Mouse (Mus musculus): ENCODE data around the gene Gins1. TPM values are rescaled to one million over a fixed set of nuclear protein-coding genes. Genes with fewer than 3 reads are reported as not detected.

Gene Gins1
- polyA plus RNA-seq, 1 experiment from 2014 or later: 28.0 TPM

- Histone ChIP-seq H3K4me2 (replicated peaks) (no peak overlapping the region), H3K36me3 (peaks cover 17% of the 10 kb centered on the region; the same call in 1 of the 2 replicates), H3K9me3 (replicated peaks) (no peaks in the 10 kb centered on the region), H3K27me3 (no peaks in the 10 kb centered on the region), H3K27ac (replicated peaks) (no peak overlapping the region), H3K4me3 (replicated peaks) (no peak overlapping the region), H3K4me1 (0 out of 2 replicates have a peak, but pooled peaks cover 3% of the 10 kb centered on the region), H3K9ac (no peak overlapping the region)
- no peak for ATAC-seq (ENCODE audit: insufficient number of reproducible peaks, low FRiP score, low TSS enrichment, low read depth)
- WGBS: 80% methylated on average over 4 of the region's 4 CpGs
Observed at GRCm38 (mm10) chr2:150914781-150915515, 9.7 kb downstream of the Gins1 start.

- H3K27ac ChIP-seq (replicated peaks): no peak overlapping the region
- 81% methylated on average over 5 of the region's 5 CpGs for WGBS
- peaks cover 17% of the 10 kb centered on the region; the same call in 1 of the 2 replicates for H3K36me3 ChIP-seq
- H3K27me3 ChIP-seq: no peaks in the 10 kb centered on the region
- no peak overlapping the region for H3K4me3 ChIP-seq (replicated peaks)
- no peaks in the 10 kb centered on the region for H3K4me1 ChIP-seq
- no peak overlapping the region for H3K4me2 ChIP-seq (replicated peaks)
- H3K9ac ChIP-seq: no peak overlapping the region
- ATAC-seq (ENCODE audit: insufficient number of reproducible peaks, low FRiP score, low TSS enrichment, low read depth): no peak
- no peaks in the 10 kb centered on the region for H3K9me3 ChIP-seq (replicated peaks)
Observed at GRCm38 (mm10) chr2:150915786-150916185, 10.6 kb downstream of the Gins1 start.

- Histone ChIP-seq H3K27me3 (no peaks in the 10 kb centered on the region), H3K4me2 (replicated peaks) (no peak overlapping the region), H3K36me3 (peaks cover 20% of the 10 kb centered on the region; the same call in 1 of the 2 replicates), H3K9me3 (replicated peaks) (no peaks in the 10 kb centered on the region), H3K4me3 (replicated peaks) (no peak overlapping the region), H3K27ac (replicated peaks) (no peak overlapping the region), H3K4me1 (no peaks in the 10 kb centered on the region), H3K9ac (no peak overlapping the region)
- 83% methylated on average over 3 of the region's 3 CpGs for WGBS
- no peak for ATAC-seq (ENCODE audit: insufficient number of reproducible peaks, low FRiP score, low TSS enrichment, low read depth)
Observed at GRCm38 (mm10) chr2:150918720-150919119, 13.5 kb downstream of the Gins1 start.

GRCm38 (mm10) chr2:150920543-150920942 is 15.3 kb downstream of the Gins1 start:
- no peaks in the 10 kb centered on the region for H3K4me1 ChIP-seq
- H3K9me3 ChIP-seq (replicated peaks): no peaks in the 10 kb centered on the region
- H3K4me3 ChIP-seq (replicated peaks): no peak overlapping the region
- no peaks in the 10 kb centered on the region for H3K27me3 ChIP-seq
- H3K4me2 ChIP-seq (replicated peaks): no peak overlapping the region
- H3K9ac ChIP-seq: no peak overlapping the region
- no peak overlapping the region for H3K27ac ChIP-seq (replicated peaks)
- peaks cover 20% of the 10 kb centered on the region; the same call in 1 of the 2 replicates for H3K36me3 ChIP-seq
- ATAC-seq (ENCODE audit: insufficient number of reproducible peaks, low FRiP score, low TSS enrichment, low read depth): no peak
- 92% methylated on average over 3 of the region's 3 CpGs for WGBS

- H3K9ac ChIP-seq: no peak overlapping the region
- H3K36me3 ChIP-seq: peaks cover 15% of the 10 kb centered on the region; the same call in 1 of the 2 replicates
- no peak overlapping the region for H3K4me2 ChIP-seq (replicated peaks)
- 95% methylated on average over 6 of the region's 6 CpGs for WGBS
- no peak for ATAC-seq (ENCODE audit: insufficient number of reproducible peaks, low FRiP score, low TSS enrichment, low read depth)
- no peak overlapping the region for H3K27ac ChIP-seq (replicated peaks)
- no peaks in the 10 kb centered on the region for H3K27me3 ChIP-seq
- H3K9me3 ChIP-seq (replicated peaks): no peaks in the 10 kb centered on the region
- H3K4me1 ChIP-seq: no peaks in the 10 kb centered on the region
- no peak overlapping the region for H3K4me3 ChIP-seq (replicated peaks)
Observed at GRCm38 (mm10) chr2:150921697-150922096, 16.5 kb downstream of the Gins1 start.

GRCm38 (mm10) chr2:150922165-150922564 is 17.0 kb downstream of the Gins1 start:
- Histone ChIP-seq H3K27ac (replicated peaks) (no peak overlapping the region), H3K27me3 (no peaks in the 10 kb centered on the region), H3K36me3 (peaks cover 14% of the 10 kb centered on the region; the same call in 1 of the 2 replicates), H3K4me1 (no peaks in the 10 kb centered on the region), H3K9ac (no peak overlapping the region), H3K4me2 (replicated peaks) (no peak overlapping the region), H3K9me3 (replicated peaks) (no peaks in the 10 kb centered on the region), H3K4me3 (replicated peaks) (no peak overlapping the region)
- no peak for ATAC-seq (ENCODE audit: insufficient number of reproducible peaks, low FRiP score, low TSS enrichment, low read depth)
- 83% methylated on average over 4 of the region's 4 CpGs for WGBS

- H3K9me3 ChIP-seq (replicated peaks): no peaks in the 10 kb centered on the region
- no peak overlapping the region for H3K4me3 ChIP-seq (replicated peaks)
- no peak overlapping the region for H3K4me2 ChIP-seq (replicated peaks)
- WGBS: 96% methylated on average over 3 of the region's 3 CpGs
- no peaks in the 10 kb centered on the region for H3K27me3 ChIP-seq
- H3K27ac ChIP-seq (replicated peaks): no peak overlapping the region
- no peak for ATAC-seq (ENCODE audit: insufficient number of reproducible peaks, low FRiP score, low TSS enrichment, low read depth)
- H3K36me3 ChIP-seq: peaks cover 14% of the 10 kb centered on the region; the same call in 1 of the 2 replicates
- H3K4me1 ChIP-seq: no peaks in the 10 kb centered on the region
- no peak overlapping the region for H3K9ac ChIP-seq
Observed at GRCm38 (mm10) chr2:150923026-150923425, 17.8 kb downstream of the Gins1 start.

- 90% methylated on average over 7 of the region's 7 CpGs for whole genome bisulfite sequencing
- Histone ChIP-seq H3K36me3 (peaks cover 14% of the 10 kb centered on the region; the same call in 1 of the 2 replicates), H3K9ac (no peak overlapping the region)
Observed at GRCm38 (mm10) chr2:150923505-150923904, 18.3 kb downstream of the Gins1 start.

GRCm38 (mm10) chr2:150927038-150927720 is 22.0 kb downstream of the Gins1 start:
- WGBS: 93% methylated on average over 11 of the region's 11 CpGs
- no peak for ATAC-seq (ENCODE audit: insufficient number of reproducible peaks, low FRiP score, low TSS enrichment, low read depth)
- H3K4me3 ChIP-seq (replicated peaks): no peak overlapping the region
- H3K4me1 ChIP-seq: no peaks in the 10 kb centered on the region
- peaks cover 22% of the 10 kb centered on the region for H3K36me3 ChIP-seq
- H3K27ac ChIP-seq (replicated peaks): no peak overlapping the region
- H3K9ac ChIP-seq: no peak overlapping the region
- no peaks in the 10 kb centered on the region for H3K9me3 ChIP-seq (replicated peaks)
- H3K4me2 ChIP-seq (replicated peaks): no peak overlapping the region
- no peaks in the 10 kb centered on the region for H3K27me3 ChIP-seq

More at GRCm38 (mm10) chr2:150923505-150923904, 18.3 kb downstream of the Gins1 start:
- Histone ChIP-seq H3K9me3 (replicated peaks) (no peaks in the 10 kb centered on the region), H3K4me3 (replicated peaks) (no peak overlapping the region), H3K4me1 (no peaks in the 10 kb centered on the region), H3K4me2 (replicated peaks) (no peak overlapping the region), H3K27me3 (no peaks in the 10 kb centered on the region), H3K27ac (replicated peaks) (no peak overlapping the region)
- ATAC-seq (ENCODE audit: insufficient number of reproducible peaks, low FRiP score, low TSS enrichment, low read depth): no peak

GRCm38 (mm10) chr2:150929156-150929555 is 24.0 kb downstream of the Gins1 start:
- Histone ChIP-seq H3K27ac (replicated peaks) (no peak overlapping the region), H3K9ac (no peak overlapping the region), H3K4me1 (no peaks in the 10 kb centered on the region), H3K4me3 (replicated peaks) (no peak overlapping the region), H3K9me3 (replicated peaks) (no peaks in the 10 kb centered on the region), H3K27me3 (no peaks in the 10 kb centered on the region), H3K4me2 (replicated peaks) (no peak overlapping the region), H3K36me3 (peaks cover 28% of the 10 kb centered on the region; the same call in 1 of the 2 replicates)
- no peak for ATAC-seq (ENCODE audit: insufficient number of reproducible peaks, low FRiP score, low TSS enrichment, low read depth)
- WGBS: 80% methylated on average over 6 of the region's 6 CpGs

GRCm38 (mm10) chr2:150930806-150931205 is 25.6 kb downstream of the Gins1 start:
- Histone ChIP-seq H3K4me2 (replicated peaks) (no peak overlapping the region), H3K9ac (no peak overlapping the region), H3K36me3 (peaks cover 32% of the 10 kb centered on the region; the same call in 1 of the 2 replicates), H3K27me3 (no peaks in the 10 kb centered on the region), H3K9me3 (replicated peaks) (no peaks in the 10 kb centered on the region), H3K4me3 (replicated peaks) (no peak overlapping the region), H3K27ac (replicated peaks) (no peak overlapping the region), H3K4me1 (no peaks in the 10 kb centered on the region)
- no peak for ATAC-seq (ENCODE audit: insufficient number of reproducible peaks, low FRiP score, low TSS enrichment, low read depth)
- 74% methylated on average over 3 of the region's 3 CpGs for WGBS

Measured in embryonic facial prominence, embryonic 15.5 days (tissue).